Mouse (Mus musculus) MEL (cell line): ENCODE measurements around the gene Prss40. TPM values are rescaled to one million over a fixed set of nuclear protein-coding genes. Genes with fewer than 3 reads are reported as not detected.
"Not testable (repeated sequence)": the region's sequence is repeated elsewhere in the genome, so short reads cannot be mapped to it uniquely, and the experiment has no call there.

Experiments
- DNase-seq: peaks from one replicate; pipeline ENCODE4 v3.0.0; 2011; ENCODE audit warnings: low read depth, low spot score
- H3K27ac ChIP-seq: 2 replicates; pipeline ENCODE4 v1.5.1; 2012; ENCODE audit warnings: low read depth, mild to moderate bottlenecking, control low read depth, low read length, moderate library complexity; ENCODE audit not compliant: control insufficient read depth
- H3K27me3 ChIP-seq, 2 experiments: fragments of 150-350 bp in 1 of 2; sonication (generic) in 1 of 2; 2 replicates each; pipeline ENCODE4 v1.6.1; 2012; ENCODE audit warnings: low read length in 2 of 2, mild to moderate bottlenecking in 2 of 2, improper control_type of control experiment in 1 of 2, moderate library complexity in 1 of 2; ENCODE audit not compliant: insufficient read depth in 2 of 2, control insufficient read depth in 1 of 2
- H3K36me3 ChIP-seq, 2 experiments: 2 replicates each; pipeline ENCODE4 v1.6.1; 2012 to 2014; ENCODE audit warnings: low read length in 2 of 2, improper control_type of control experiment in 1 of 2, inconsistent platforms in 1 of 2, mild to moderate bottlenecking in 1 of 2; ENCODE audit not compliant: insufficient read depth in 2 of 2, control insufficient read depth in 1 of 2
- H3K4me1 ChIP-seq, 2 experiments: fragments of 150-350 bp in 1 of 2; sonication (generic) in 1 of 2; 2 replicates each; pipeline ENCODE4 v1.6.1; 2012; ENCODE audit warnings: low read length in 2 of 2, improper control_type of control experiment in 1 of 2, mild to moderate bottlenecking in 1 of 2; ENCODE audit not compliant: insufficient read depth in 2 of 2, control insufficient read depth in 1 of 2
- H3K4me3 ChIP-seq, 2 experiments: fragments of 150-350 bp in 1 of 2; sonication (generic) in 1 of 2; 2 replicates each; pipeline ENCODE4 v1.5.1; 2012; ENCODE audit warnings: low read depth in 2 of 2, low read length in 2 of 2, mild to moderate bottlenecking in 2 of 2, moderate library complexity in 2 of 2, control low read depth in 1 of 2, improper control_type of control experiment in 1 of 2; ENCODE audit not compliant: control insufficient read depth in 1 of 2, insufficient read depth in 1 of 2
- H3K79me2 ChIP-seq: 2 replicates; pipeline ENCODE4 v1.6.1; 2012; ENCODE audit warnings: mild to moderate bottlenecking, low read length, moderate library complexity; ENCODE audit not compliant: control insufficient read depth, poor library complexity, insufficient read depth
- H3K9ac ChIP-seq: 2 replicates; pipeline ENCODE4 v1.6.1; 2012; ENCODE audit warnings: low read depth, mild to moderate bottlenecking, control low read depth, low read length, moderate library complexity; ENCODE audit not compliant: control insufficient read depth, poor library complexity, severe bottlenecking
- H3K9me3 ChIP-seq: fragments of 150-350 bp; sonication (generic); replicated peaks from 2 replicates; pipeline ENCODE4 v1.6.1; 2012; ENCODE audit warnings: mild to moderate bottlenecking, low read length, improper control_type of control experiment, moderate library complexity; ENCODE audit not compliant: insufficient read depth
- BHLHE40 ChIP-seq: IDR thresholded peaks from 2 replicates; pipeline ENCODE4 v1.6.1; 2012; ENCODE audit warnings: low read depth, mild to moderate bottlenecking, inconsistent platforms, low read length, improper control_type of control experiment, borderline replicate concordance
- CHD1 ChIP-seq: IDR thresholded peaks from 2 replicates; pipeline ENCODE4 v1.6.1; 2012; ENCODE audit warnings: low read depth, mild to moderate bottlenecking, inconsistent platforms, low read length, improper control_type of control experiment
- CTCF ChIP-seq, 3 experiments: IDR thresholded peaks in 2 of 3; conservative IDR thresholded peaks in 1 of 3; 2 replicates each; pipeline ENCODE4 v1.5.1; 2011 to 2012; ENCODE audit warnings: low read length in 3 of 3, low read depth in 2 of 3, mild to moderate bottlenecking in 2 of 3, improper control_type of control experiment in 1 of 3, inconsistent platforms in 1 of 3, mixed read lengths in 1 of 3, moderate library complexity in 1 of 3; ENCODE audit not compliant: control insufficient read depth in 1 of 3, insufficient read depth in 1 of 3, poor library complexity in 1 of 3, severe bottlenecking in 1 of 3
- MAZ ChIP-seq: IDR thresholded peaks from 2 replicates; pipeline ENCODE4 v1.6.1; 2012; ENCODE audit warnings: low read depth, mild to moderate bottlenecking, inconsistent platforms, low read length, improper control_type of control experiment
- MYC ChIP-seq: IDR thresholded peaks from 2 replicates; pipeline ENCODE4 v1.6.1; 2011; ENCODE audit warnings: low read depth, mild to moderate bottlenecking, low read length, improper control_type of control experiment, moderate library complexity
- POLR2A ChIP-seq, 2 experiments: IDR thresholded peaks; 2 replicates each; pipeline ENCODE4 v1.6.1; 2011 to 2012; ENCODE audit warnings: low read length in 2 of 2, mild to moderate bottlenecking in 2 of 2, control low read depth in 1 of 2, improper control_type of control experiment in 1 of 2, low read depth in 1 of 2, moderate library complexity in 1 of 2; ENCODE audit not compliant: control insufficient read depth in 1 of 2, insufficient read depth in 1 of 2, poor library complexity in 1 of 2
- POLR2AphosphoS2 ChIP-seq: IDR thresholded peaks from 2 replicates; pipeline ENCODE4 v1.6.1; 2011; ENCODE audit warnings: low read length, improper control_type of control experiment
- RAD21 ChIP-seq: IDR thresholded peaks from 2 replicates; pipeline ENCODE4 v1.6.1; 2011; ENCODE audit warnings: mild to moderate bottlenecking, low read depth, low read length, improper control_type of control experiment
- RCOR1 ChIP-seq: IDR thresholded peaks from 2 replicates; pipeline ENCODE4 v1.6.1; 2012; ENCODE audit warnings: low read depth, mild to moderate bottlenecking, inconsistent platforms, low read length, improper control_type of control experiment
- UBTF ChIP-seq: IDR thresholded peaks from 2 replicates; pipeline ENCODE4 v1.6.1; 2012; ENCODE audit warnings: low read depth, mild to moderate bottlenecking, inconsistent platforms, low read length, improper control_type of control experiment, moderate library complexity, borderline replicate concordance; ENCODE audit not compliant: insufficient read depth
- polyA plus RNA-seq, 2 experiments: library from polyadenylated mRNA; stranded (reverse) in 1 of 2; unstranded in 1 of 2; fragments of >175 nt in 1 of 2; fragments of >200 nt in 1 of 2; gene quantifications; 2 replicates each; pipeline versions ENCODE4 v1.2.1 to v1.2.4; 2012; ENCODE audit warnings: low replicate concordance in 2 of 2, low read depth in 1 of 2; ENCODE audit not compliant: insufficient read length in 2 of 2, insufficient read depth in 1 of 2, missing spikeins in 1 of 2
- total RNA-seq: library from RNA; depleted of rRNA; stranded (reverse); fragments of 300-350 nt; gene quantifications from 2 replicates; pipeline ENCODE4 v1.2.3, GENCODE M21; 2012

Prss40 gene
- total and polyA plus RNA-seq, 3 experiments = not detected

GRCm38 (mm10) chr1:34535043-34535698 is 25.6 kb downstream of the Prss40 start, which contains the start of gene Cfc1:
Gene Cfc1, plus strand, starts transcription at chr1:34535648.
- not testable (repeated sequence) for H3K36me3 ChIP-seq, DNase-seq, H3K79me2 ChIP-seq, H3K4me1 ChIP-seq, H3K4me3 ChIP-seq, H3K9ac ChIP-seq, H3K27ac ChIP-seq, H3K27me3 ChIP-seq, H3K9me3 ChIP-seq

DNA sequence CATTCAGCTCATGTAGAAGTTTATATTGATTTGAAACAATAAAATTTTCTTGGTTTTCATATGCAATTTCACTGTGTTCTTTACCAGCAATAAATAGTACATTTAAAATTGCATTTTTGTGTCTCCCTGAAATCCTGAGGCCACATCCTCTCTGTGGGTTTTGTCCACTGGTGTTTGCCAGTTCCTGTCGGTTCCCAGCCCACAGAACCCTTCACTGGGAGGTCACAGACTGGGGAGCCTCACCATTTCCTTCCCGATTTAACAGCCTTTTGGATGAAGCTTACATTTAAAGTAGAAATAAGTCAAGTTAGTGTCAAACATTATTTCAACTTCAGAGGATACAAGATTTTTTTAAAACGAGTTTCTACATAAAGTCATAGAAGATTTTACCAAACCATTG is 26.2 kb downstream of the Prss40 start:
- H3K36me3 ChIP-seq, H3K9ac ChIP-seq, H3K27ac ChIP-seq, H3K9me3 ChIP-seq, DNase-seq, H3K27me3 ChIP-seq, H3K4me1 ChIP-seq, H3K79me2 ChIP-seq, H3K4me3 ChIP-seq: not testable (repeated sequence)

- no peak overlapping the region for H3K9ac ChIP-seq
- H3K27me3 ChIP-seq = peaks cover 0 to 6% of the 10 kb centered on the region in 2 experiments; a peak in 2 of 4 replicates
- no peaks in the 10 kb centered on the region for H3K9me3 ChIP-seq
- H3K4me3 ChIP-seq = no peak overlapping the region
- no peak for DNase-seq
- H3K79me2 ChIP-seq = no peaks in the 10 kb centered on the region
- H3K27ac ChIP-seq = no peak overlapping the region
- no peaks in the 10 kb centered on the region for H3K36me3 ChIP-seq
- TF ChIP-seq CTCF (IDR thresholded peaks at IDR 0.05 in 2 of 3, conservative IDR thresholded peaks at IDR 0.05 in 1 of 3; ENCODE audit: control insufficient read depth in 1 of 3, insufficient read depth in 1 of 3, low read depth in 2 of 3, low read length in 3 of 3, poor library complexity in 1 of 3, severe bottlenecking in 1 of 3) = no peak
- no peak for TF ChIP-seq CHD1
- TF ChIP-seq RCOR1 = no peak
- TF ChIP-seq POLR2A (IDR thresholded peaks at IDR 0.05; ENCODE audit: control insufficient read depth in 1 of 2, insufficient read depth in 1 of 2, low read depth in 1 of 2, low read length in 2 of 2, poor library complexity in 1 of 2) = no peak
- TF ChIP-seq UBTF = no peak
- TF ChIP-seq MAZ = no peak
- no peak for TF ChIP-seq MYC
- no peak for TF ChIP-seq BHLHE40
- TF ChIP-seq RAD21 = no peak
- no peak for TF ChIP-seq POLR2AphosphoS2
- H3K4me1 ChIP-seq = no peaks in the 10 kb centered on the region
Measured at GRCm38 (mm10) chr1:34523647-34524046, 37.1 kb downstream of the Prss40 start.
